Mouse (Mus musculus) heart, postnatal 25 days (tissue): ENCODE measurements around the gene Sik3. TPM values are rescaled to one million over a fixed set of nuclear protein-coding genes. Genes with fewer than 3 reads are reported as not detected.
A peak's percentile ranks its signal among the peaks of the same experiment; 100 is the strongest.
"Not testable (repeated sequence)": the region's sequence is repeated elsewhere in the genome, so short reads cannot be mapped to it uniquely, and the experiment has no call there.

Experiments used
- DNase-seq: peaks from one replicate; pipeline ENCODE4 v3.0.0; 2022; ENCODE audit warnings: low spot score
- intact Hi-C: fragments of 180-260 bp; cut with DNase I; formaldehyde crosslinking; loops from one replicate; pipeline ENCODE4 v1.15.1; 2025
- total RNA-seq, 2 experiments: library from RNA; stranded (reverse); gene quantifications; 2 replicates each; pipeline ENCODE4 v1.2.3; 2021

Sik3 gene
- total RNA-seq, 2 experiments from 2014 or later = 65.6 to 67.2 TPM

- intact Hi-C loops = no loop called here
- no peak for DNase-seq
Observed at GRCm38 (mm10) chr9:46090066-46090465, 77.4 kb downstream of the Sik3 start.

GRCm38 (mm10) chr9:46091157-46091556 is 78.5 kb downstream of the Sik3 start:
- intact Hi-C loops, DNase-seq: not testable (repeated sequence)

- intact Hi-C loops = no loop called here
- no peak for DNase-seq
Observed at GRCm38 (mm10) chr9:46092633-46093032, 80.0 kb downstream of the Sik3 start.

- no peak for DNase-seq
Observed at GRCm38 (mm10) chr9:46098360-46098985, 85.9 kb downstream of the Sik3 start.

GRCm38 (mm10) chr9:46099107-46099506 is 86.5 kb downstream of the Sik3 start:
- no peak for DNase-seq

More at GRCm38 (mm10) chr9:46098360-46098985, 85.9 kb downstream of the Sik3 start:
- intact Hi-C loops = no loop called here

GRCm38 (mm10) chr9:46103154-46103553 is 90.5 kb downstream of the Sik3 start:
- DNase-seq = no peak
- intact Hi-C loops = no loop called here

More at GRCm38 (mm10) chr9:46099107-46099506, 86.5 kb downstream of the Sik3 start:
- intact Hi-C loops = no loop called here

- intact Hi-C loops = no loop called here
- DNase-seq = no peak
Observed at GRCm38 (mm10) chr9:46106105-46106504, 93.5 kb downstream of the Sik3 start.

GRCm38 (mm10) chr9:46110648-46111047 is 98.0 kb downstream of the Sik3 start:
- no peak for DNase-seq
- intact Hi-C loops = no loop called here

GRCm38 (mm10) chr9:46111334-46111733 is 98.7 kb downstream of the Sik3 start:
- no peak for DNase-seq
- intact Hi-C loops = no loop called here

- DNase-seq = peak; percentile 28
- intact Hi-C loops = no loop called here
Observed at GRCm38 (mm10) chr9:46112246-46112645, 99.6 kb downstream of the Sik3 start.

- intact Hi-C loops = no loop called here
- no peak for DNase-seq
Observed at GRCm38 (mm10) chr9:46118844-46119385, 106.3 kb downstream of the Sik3 start.

- peak; percentile 73 for DNase-seq
- intact Hi-C loops = loop anchor here (5.0 kb wide), 2 partner anchors 57 to 108 kb away; partner anchors contain the start of genes Pafah1b2 and Sik3
Observed at GRCm38 (mm10) chr9:46119943-46120441, 107.4 kb downstream of the Sik3 start.

GRCm38 (mm10) chr9:46120468-46121253 is 108.0 kb downstream of the Sik3 start:
- DNase-seq = no peak
- intact Hi-C loops = loop anchor here (5.0 kb wide), 2 partner anchors 57 to 108 kb away; partner anchors contain the start of genes Pafah1b2 and Sik3

GRCm38 (mm10) chr9:46121486-46121885 is 108.9 kb downstream of the Sik3 start:
- intact Hi-C loops = loop anchor here (5.0 kb wide), 2 partner anchors 56 to 109 kb away; partner anchors contain the start of genes Pafah1b2 and Sik3
- no peak for DNase-seq

- intact Hi-C loops = loop anchor here (5.0 kb wide), 2 partner anchors 55 to 110 kb away; partner anchors contain the start of genes Pafah1b2 and Sik3
- DNase-seq = no peak
Observed at GRCm38 (mm10) chr9:46122731-46123130, 110.1 kb downstream of the Sik3 start.

- intact Hi-C loops = no loop called here
- DNase-seq = no peak
Observed at GRCm38 (mm10) chr9:46126295-46126694, 113.7 kb downstream of the Sik3 start.

GRCm38 (mm10) chr9:46127326-46127725 is 114.7 kb downstream of the Sik3 start:
- intact Hi-C loops = no loop called here

GRCm38 (mm10) chr9:46129241-46129640 is 116.6 kb downstream of the Sik3 start:
- no peak for DNase-seq
- intact Hi-C loops = no loop called here

More at GRCm38 (mm10) chr9:46127326-46127725, 114.7 kb downstream of the Sik3 start:
- no peak for DNase-seq

GRCm38 (mm10) chr9:46132821-46133220 is 120.2 kb downstream of the Sik3 start:
- intact Hi-C loops, DNase-seq: not testable (repeated sequence)

- no peak for DNase-seq
- intact Hi-C loops = no loop called here
Observed at GRCm38 (mm10) chr9:46138831-46139230, 126.2 kb downstream of the Sik3 start.
